Mouse (Mus musculus): ENCODE data around the gene Napepld. TPM values are rescaled to one million over a fixed set of nuclear protein-coding genes. Genes with fewer than 3 reads are reported as not detected.
"Not testable (repeated sequence)": the region's sequence is repeated elsewhere in the genome, so short reads cannot be mapped to it uniquely, and the experiment has no call there.

Gene Napepld
- polyA plus RNA-seq, 1 experiment from 2014 or later, result 7.0 TPM

DNA sequence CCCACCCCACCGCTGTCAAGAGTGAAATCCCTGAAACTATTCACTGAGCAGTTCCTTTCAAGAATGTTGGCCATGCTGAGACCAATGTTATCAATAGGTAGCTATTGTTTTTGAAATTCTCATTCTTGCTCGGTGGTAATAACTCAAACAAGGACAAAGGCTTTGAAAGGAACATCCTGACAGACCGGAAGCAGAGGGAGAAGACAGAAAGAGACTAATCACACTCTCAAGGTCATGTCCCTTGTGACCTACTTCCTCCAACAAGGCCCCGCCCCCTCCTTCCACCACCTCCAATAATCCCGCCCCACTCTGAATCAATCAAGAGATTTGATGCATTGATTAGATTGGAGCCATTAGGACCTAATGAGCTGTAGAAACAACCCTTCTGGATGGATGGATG, 17.4 kb upstream of the Napepld start:
- Histone ChIP-seq H3K4me3 (ENCODE audit: low read depth, low read length) (no peak overlapping the region), H3K27ac (ENCODE audit: low read depth, low read length) (no peak overlapping the region), H3K4me2 (replicated peaks; ENCODE audit: low read depth, low read length) (no peak overlapping the region), H3K27me3 (ENCODE audit: control insufficient read depth, insufficient read depth, low read length) (no peaks in the 10 kb centered on the region), H3K9me3 (ENCODE audit: control insufficient read depth, low read length) (no peaks in the 10 kb centered on the region), H3K36me3 (ENCODE audit: control insufficient read depth, insufficient read depth, low read length) (no peaks in the 10 kb centered on the region), H3K4me1 (replicated peaks; ENCODE audit: control insufficient read depth, insufficient read depth, low read length) (no peaks in the 10 kb centered on the region), H3K9ac (ENCODE audit: low read depth, low read length) (no peak overlapping the region)
- no peak for ATAC-seq (ENCODE audit: low FRiP score)
- 79% methylated on average over 5 of the region's 5 CpGs for WGBS
- no peak for DNase-seq (ENCODE audit: low spot score)

DNA sequence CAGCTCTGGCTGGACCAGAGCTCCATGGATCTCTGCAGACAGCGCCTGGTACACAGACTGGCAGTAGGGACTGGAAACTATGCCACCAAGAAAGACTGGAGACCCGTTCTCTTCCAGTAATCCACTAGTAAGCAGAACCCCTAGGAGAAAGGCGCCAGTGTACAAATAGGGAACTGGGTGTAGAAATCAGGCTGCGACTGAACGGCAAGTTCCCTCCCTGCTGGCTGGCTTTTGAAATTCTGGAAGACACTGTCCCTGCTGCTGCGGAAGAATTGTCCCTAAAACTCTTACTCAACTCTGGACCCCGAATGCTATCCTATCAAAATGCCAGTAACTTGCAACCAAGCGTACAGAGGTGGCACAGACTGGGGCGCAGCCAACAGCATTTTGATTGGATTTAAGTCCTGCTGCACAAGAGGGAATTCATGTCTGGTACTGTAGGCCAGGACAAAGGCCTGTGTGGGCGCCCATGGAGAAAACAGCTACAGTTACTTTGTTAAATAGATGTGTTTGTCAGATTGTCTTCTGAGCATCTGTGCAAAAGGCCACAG, 16.0 kb upstream of the Napepld start:
- Histone ChIP-seq H3K27ac (ENCODE audit: low read depth, low read length) (no peak overlapping the region), H3K9me3 (ENCODE audit: control insufficient read depth, low read length) (no peaks in the 10 kb centered on the region), H3K4me3 (ENCODE audit: low read depth, low read length) (no peak overlapping the region), H3K27me3 (ENCODE audit: control insufficient read depth, insufficient read depth, low read length) (no peaks in the 10 kb centered on the region), H3K36me3 (ENCODE audit: control insufficient read depth, insufficient read depth, low read length) (no peaks in the 10 kb centered on the region), H3K4me2 (replicated peaks; ENCODE audit: low read depth, low read length) (no peak overlapping the region), H3K9ac (ENCODE audit: low read depth, low read length) (no peak overlapping the region), H3K4me1 (replicated peaks; ENCODE audit: control insufficient read depth, insufficient read depth, low read length) (no peaks in the 10 kb centered on the region)
- 87% methylated on average over 10 of the region's 10 CpGs for WGBS
- DNase-seq (ENCODE audit: low spot score) (no peak), ATAC-seq (ENCODE audit: low FRiP score) (no peak)

GRCm38 (mm10) chr5:21714447-21714846, 13.3 kb upstream of the Napepld start:
- Histone ChIP-seq H3K9me3 (ENCODE audit: control insufficient read depth, low read length) (no peaks in the 10 kb centered on the region), H3K27ac (ENCODE audit: low read depth, low read length) (no peak overlapping the region), H3K4me2 (replicated peaks; ENCODE audit: low read depth, low read length) (no peak overlapping the region), H3K4me1 (replicated peaks; ENCODE audit: control insufficient read depth, insufficient read depth, low read length) (no peaks in the 10 kb centered on the region), H3K9ac (ENCODE audit: low read depth, low read length) (no peak overlapping the region), H3K36me3 (ENCODE audit: control insufficient read depth, insufficient read depth, low read length) (no peaks in the 10 kb centered on the region), H3K27me3 (ENCODE audit: control insufficient read depth, insufficient read depth, low read length) (no peaks in the 10 kb centered on the region), H3K4me3 (ENCODE audit: low read depth, low read length) (no peak overlapping the region)
- DNase-seq (ENCODE audit: low spot score), result no peak
- WGBS, result 90% methylated on average over 4 of the region's 4 CpGs
- ATAC-seq (ENCODE audit: low FRiP score), result no peak

- 77% methylated on average over 13 of the region's 13 CpGs for WGBS
- Histone ChIP-seq H3K9me3 (ENCODE audit: control insufficient read depth, low read length) (no peaks in the 10 kb centered on the region), H3K4me1 (replicated peaks; ENCODE audit: control insufficient read depth, insufficient read depth, low read length) (no peaks in the 10 kb centered on the region), H3K9ac (ENCODE audit: low read depth, low read length) (no peak overlapping the region), H3K27me3 (ENCODE audit: control insufficient read depth, insufficient read depth, low read length) (no peaks in the 10 kb centered on the region), H3K36me3 (ENCODE audit: control insufficient read depth, insufficient read depth, low read length) (no peaks in the 10 kb centered on the region), H3K4me2 (replicated peaks; ENCODE audit: low read depth, low read length) (no peak overlapping the region), H3K4me3 (ENCODE audit: low read depth, low read length) (no peak overlapping the region), H3K27ac (ENCODE audit: low read depth, low read length) (no peak overlapping the region)
- ATAC-seq (ENCODE audit: low FRiP score) (no peak), DNase-seq (ENCODE audit: low spot score) (no peak)
Measured at GRCm38 (mm10) chr5:21712127-21712715, 11.0 kb upstream of the Napepld start.

DNA sequence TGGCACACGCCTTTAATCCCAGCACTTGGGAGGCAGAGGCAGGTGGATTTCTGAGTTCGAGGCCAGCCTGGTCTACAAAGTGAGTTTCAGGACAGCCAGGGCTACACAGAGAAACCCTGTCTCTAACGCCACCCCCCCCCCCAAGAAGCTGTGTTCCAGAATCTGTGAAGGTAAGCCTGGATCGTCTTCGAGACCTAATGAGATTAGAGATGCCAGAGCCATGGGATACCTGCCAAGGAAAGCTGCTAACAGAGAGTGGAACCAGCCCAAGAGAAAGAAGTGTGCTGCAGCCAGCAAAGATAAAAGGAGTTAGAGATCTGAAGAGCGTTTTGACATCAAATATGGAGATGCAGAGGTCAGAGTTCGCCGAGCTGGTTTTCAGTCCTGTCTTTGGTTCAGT, 6.8 kb upstream of the Napepld start:
- not testable (repeated sequence) for H3K9me3 ChIP-seq (ENCODE audit: control insufficient read depth, low read length); H3K4me2 ChIP-seq (replicated peaks; ENCODE audit: low read depth, low read length); H3K4me3 ChIP-seq (ENCODE audit: low read depth, low read length); DNase-seq (ENCODE audit: low spot score); H3K27me3 ChIP-seq (ENCODE audit: control insufficient read depth, insufficient read depth, low read length); H3K4me1 ChIP-seq (replicated peaks; ENCODE audit: control insufficient read depth, insufficient read depth, low read length); H3K27ac ChIP-seq (ENCODE audit: low read depth, low read length); H3K36me3 ChIP-seq (ENCODE audit: control insufficient read depth, insufficient read depth, low read length); H3K9ac ChIP-seq (ENCODE audit: low read depth, low read length); ATAC-seq (ENCODE audit: low FRiP score)
- 91% methylated on average over 8 of the region's 8 CpGs for WGBS

GRCm38 (mm10) chr5:21706546-21706945, 5.3 kb upstream of the Napepld start:
- no peak overlapping the region for H3K9ac ChIP-seq (ENCODE audit: low read depth, low read length)
- ATAC-seq (ENCODE audit: low FRiP score), result no peak
- no peaks in the 10 kb centered on the region for H3K9me3 ChIP-seq (ENCODE audit: control insufficient read depth, low read length)
- H3K4me3 ChIP-seq (ENCODE audit: low read depth, low read length), result no peak overlapping the region
- no peaks in the 10 kb centered on the region for H3K36me3 ChIP-seq (ENCODE audit: control insufficient read depth, insufficient read depth, low read length)
- H3K27ac ChIP-seq (ENCODE audit: low read depth, low read length), result no peak overlapping the region
- no peak overlapping the region for H3K4me2 ChIP-seq (replicated peaks; ENCODE audit: low read depth, low read length)
- whole genome bisulfite sequencing, result 96% methylated on average over 4 of the region's 4 CpGs
- no peak for DNase-seq (ENCODE audit: low spot score)
- H3K4me1 ChIP-seq (replicated peaks; ENCODE audit: control insufficient read depth, insufficient read depth, low read length), result no peaks in the 10 kb centered on the region
- H3K27me3 ChIP-seq (ENCODE audit: control insufficient read depth, insufficient read depth, low read length), result no peaks in the 10 kb centered on the region

GRCm38 (mm10) chr5:21703708-21704107, 2.5 kb upstream of the Napepld start:
- Histone ChIP-seq H3K4me2 (replicated peaks; ENCODE audit: low read depth, low read length) (no peak overlapping the region), H3K27ac (ENCODE audit: low read depth, low read length) (no peak overlapping the region), H3K9ac (ENCODE audit: low read depth, low read length) (no peak overlapping the region), H3K9me3 (ENCODE audit: control insufficient read depth, low read length) (no peaks in the 10 kb centered on the region), H3K4me3 (ENCODE audit: low read depth, low read length) (no peak overlapping the region), H3K27me3 (ENCODE audit: control insufficient read depth, insufficient read depth, low read length) (no peaks in the 10 kb centered on the region), H3K4me1 (replicated peaks; ENCODE audit: control insufficient read depth, insufficient read depth, low read length) (no peaks in the 10 kb centered on the region), H3K36me3 (ENCODE audit: control insufficient read depth, insufficient read depth, low read length) (no peaks in the 10 kb centered on the region)
- ATAC-seq (ENCODE audit: low FRiP score) (no peak), DNase-seq (ENCODE audit: low spot score) (no peak)
- WGBS, result 88% methylated on average over 3 of the region's 3 CpGs

DNA sequence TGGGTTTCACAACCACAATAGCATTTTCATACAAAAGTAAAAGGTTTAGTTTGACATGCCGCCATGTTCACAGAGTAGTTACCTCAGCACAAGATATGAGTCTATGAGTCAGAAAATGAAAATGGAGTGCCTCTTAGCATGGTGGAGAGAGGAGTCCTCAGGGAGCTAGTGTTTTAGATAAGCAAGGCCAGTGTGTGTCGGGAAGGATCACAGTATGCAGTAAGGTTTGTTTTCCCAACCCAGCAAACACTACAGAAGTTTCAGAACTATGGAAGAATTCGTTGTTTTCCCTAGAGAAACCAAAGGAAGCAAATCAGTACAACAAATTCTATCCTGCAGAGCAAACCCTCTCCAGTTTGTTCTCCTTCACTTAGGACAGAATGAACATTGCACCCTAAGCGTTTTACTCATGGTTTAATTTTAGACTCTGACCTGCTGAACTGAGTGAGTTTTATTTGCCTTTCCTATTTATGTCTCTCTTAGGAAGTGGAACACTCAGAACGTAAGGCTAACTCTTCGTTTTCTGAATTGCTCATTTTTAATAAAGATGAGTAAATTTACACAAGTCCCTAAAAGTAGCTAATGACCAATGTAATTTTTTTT, 1.8 kb upstream of the Napepld start:
- H3K27ac ChIP-seq (ENCODE audit: low read depth, low read length), result no peak overlapping the region
- no peaks in the 10 kb centered on the region for H3K4me1 ChIP-seq (replicated peaks; ENCODE audit: control insufficient read depth, insufficient read depth, low read length)
- no peak for ATAC-seq (ENCODE audit: low FRiP score)
- no peaks in the 10 kb centered on the region for H3K9me3 ChIP-seq (ENCODE audit: control insufficient read depth, low read length)
- WGBS, result 85% methylated on average over 6 of the region's 6 CpGs
- no peaks in the 10 kb centered on the region for H3K36me3 ChIP-seq (ENCODE audit: control insufficient read depth, insufficient read depth, low read length)
- DNase-seq (ENCODE audit: low spot score), result no peak
- no peak overlapping the region for H3K4me3 ChIP-seq (ENCODE audit: low read depth, low read length)
- H3K4me2 ChIP-seq (replicated peaks; ENCODE audit: low read depth, low read length), result no peak overlapping the region
- H3K27me3 ChIP-seq (ENCODE audit: control insufficient read depth, insufficient read depth, low read length), result no peaks in the 10 kb centered on the region
- H3K9ac ChIP-seq (ENCODE audit: low read depth, low read length), result no peak overlapping the region

DNA sequence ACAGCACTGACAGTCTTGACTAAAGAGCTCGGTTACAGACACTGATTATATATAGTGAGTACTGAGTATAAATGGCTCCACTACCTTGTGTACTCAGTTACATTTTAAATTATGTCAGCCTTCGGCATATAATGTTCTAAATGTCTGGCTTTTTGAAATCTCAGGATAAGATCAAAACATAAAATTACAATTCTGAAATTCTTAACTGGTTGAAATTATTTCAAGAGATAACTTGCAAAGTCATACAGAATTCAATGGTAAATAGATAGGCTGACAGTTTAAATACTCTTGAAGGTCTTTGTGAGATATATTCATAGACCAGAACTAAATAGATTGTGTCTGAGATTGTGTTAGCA, 791 bp upstream of the Napepld start:
- 60% methylated on average over 2 of the region's 2 CpGs for WGBS
- peak overlapping the region; percentile 94 for H3K27ac ChIP-seq (ENCODE audit: low read depth, low read length)
- peak overlapping the region; percentile 52 for H3K4me2 ChIP-seq (replicated peaks; ENCODE audit: low read depth, low read length)
- no peaks in the 10 kb centered on the region for H3K36me3 ChIP-seq (ENCODE audit: control insufficient read depth, insufficient read depth, low read length)
- no peak for DNase-seq (ENCODE audit: low spot score)
- H3K27me3 ChIP-seq (ENCODE audit: control insufficient read depth, insufficient read depth, low read length), result no peaks in the 10 kb centered on the region
- H3K9me3 ChIP-seq (ENCODE audit: control insufficient read depth, low read length), result no peaks in the 10 kb centered on the region
- ATAC-seq (ENCODE audit: low FRiP score), result no peak
- peak overlapping the region; percentile 86 for H3K9ac ChIP-seq (ENCODE audit: low read depth, low read length)
- H3K4me3 ChIP-seq (ENCODE audit: low read depth, low read length), result peak overlapping the region; percentile 48
- no peaks in the 10 kb centered on the region for H3K4me1 ChIP-seq (replicated peaks; ENCODE audit: control insufficient read depth, insufficient read depth, low read length)

Measured in hindbrain, embryonic 11.5 days (tissue).